Mouse (Mus musculus) cerebellum, postnatal 14 days (tissue): ENCODE data around the gene Akap2.
"Not testable (repeated sequence)": the region's sequence is repeated elsewhere in the genome, so short reads cannot be mapped to it uniquely, and the experiment has no call there.

Source experiments
- DNase-seq, 2 experiments: peaks; one replicate each; pipeline ENCODE4 v3.0.0; 2021; ENCODE audit warnings: mixed read lengths in 2 of 2

The Akap2 gene

DNA sequence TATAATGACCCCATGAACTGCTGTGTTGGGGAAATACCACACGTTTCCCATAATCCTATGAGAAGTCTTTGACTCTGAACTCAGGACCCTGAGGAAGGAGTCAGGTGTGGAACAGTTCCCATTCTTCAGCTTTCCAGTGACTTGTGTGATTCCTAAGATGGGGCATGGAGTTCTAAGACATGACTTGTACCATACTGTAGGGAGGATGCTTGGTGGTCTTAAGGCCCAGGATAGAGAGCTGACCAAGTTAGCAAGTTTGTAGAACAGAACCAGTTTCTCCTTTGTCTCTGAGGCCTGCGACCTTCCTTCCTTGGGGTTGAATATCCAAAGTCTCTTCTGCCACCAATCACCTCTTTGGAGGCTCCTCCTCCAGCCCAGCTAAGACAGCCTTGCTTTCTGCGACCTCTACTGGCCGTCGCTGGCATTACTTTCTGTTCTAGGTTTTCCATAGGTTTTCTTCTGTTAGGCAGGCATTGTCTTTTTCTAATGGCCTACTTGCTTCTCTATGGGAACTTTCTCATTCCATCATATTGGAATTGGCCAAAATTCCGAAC lies 162.4 kb downstream of the Akap2 start:
- DNase-seq = peak; percentile 88 to 93

DNA sequence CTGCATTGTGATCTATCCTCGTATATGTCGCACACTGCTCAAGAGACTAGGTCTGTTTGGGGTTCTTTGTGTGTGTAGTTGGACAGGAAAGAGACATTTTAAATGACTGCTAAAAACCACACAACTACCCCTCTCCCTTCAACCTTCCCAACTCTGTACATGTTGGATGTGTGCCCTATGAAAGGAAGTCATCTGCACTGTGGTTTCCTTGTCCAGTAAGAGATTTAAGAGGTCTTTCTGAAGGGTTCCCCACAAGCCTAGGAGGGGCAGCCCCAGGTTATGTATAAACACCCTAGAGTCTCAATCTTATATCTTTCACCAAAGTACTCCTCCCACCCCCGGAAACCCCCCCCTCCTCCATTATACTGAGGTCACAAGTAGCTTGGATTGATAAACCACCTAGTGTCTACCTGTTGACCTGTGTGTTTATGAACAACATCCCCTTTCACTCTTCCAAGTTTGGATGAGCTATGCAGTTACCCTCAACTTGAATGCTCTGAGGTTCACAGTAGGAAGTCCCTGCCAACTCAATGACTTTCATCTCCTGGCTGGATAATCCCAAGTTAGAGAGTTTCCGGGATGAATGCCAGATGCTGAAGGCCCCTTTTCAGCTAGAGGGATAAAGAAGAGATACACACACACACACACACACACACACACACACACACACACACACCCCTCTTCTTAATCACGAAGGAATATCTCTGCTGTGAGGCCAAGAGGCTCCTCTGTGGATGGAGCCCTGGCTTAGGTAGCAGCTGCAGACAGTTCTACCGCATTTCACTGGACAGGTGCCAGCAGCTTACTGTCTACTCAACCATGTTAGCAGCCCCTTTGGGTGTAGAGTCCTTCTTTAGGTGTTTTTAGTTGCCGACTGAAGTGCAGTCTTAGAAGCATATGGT lies 166.3 kb downstream of the Akap2 start:
- DNase-seq = peak in 1 of 2 experiments; percentile 29

DNA sequence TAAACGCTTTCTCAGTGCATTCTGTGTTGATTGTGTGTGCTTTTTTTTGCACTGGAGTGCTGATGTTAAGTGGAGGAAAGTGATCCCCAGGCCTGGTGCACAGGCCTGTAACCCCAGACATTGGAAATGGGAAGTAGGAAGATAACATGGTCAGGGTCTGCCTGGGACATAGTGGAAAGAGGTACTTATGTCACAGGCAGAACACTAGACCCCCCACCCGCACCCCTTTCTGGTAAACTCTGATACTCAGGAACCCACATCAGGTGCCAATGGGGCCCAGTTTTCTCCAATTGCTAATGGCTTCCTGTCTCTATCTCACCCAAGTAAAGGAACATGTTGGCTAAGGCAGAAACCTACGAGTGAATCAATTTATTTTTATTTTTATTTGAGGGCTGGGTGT lies 167.1 kb downstream of the Akap2 start:
- no peak for DNase-seq

DNA sequence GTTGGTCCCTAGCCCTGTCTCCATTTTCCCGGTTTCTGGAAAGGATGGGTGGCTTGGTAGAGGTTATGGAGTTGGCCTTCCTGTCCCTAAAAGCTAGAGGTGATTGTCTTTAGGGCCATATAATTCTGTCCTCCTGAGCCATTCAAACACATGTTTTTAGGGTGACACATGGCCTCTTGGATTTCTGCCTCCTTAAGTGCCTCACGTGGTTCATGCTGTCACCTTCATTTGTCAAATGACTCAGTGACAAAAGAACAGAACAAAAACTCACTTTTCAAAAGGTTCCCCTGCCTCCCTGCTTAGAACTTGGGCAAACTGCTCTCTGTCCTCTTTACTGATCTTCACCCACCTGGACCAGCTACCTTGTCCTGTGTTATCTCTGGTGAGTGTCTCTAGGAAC lies 167.7 kb downstream of the Akap2 start:
- DNase-seq = no peak

DNA sequence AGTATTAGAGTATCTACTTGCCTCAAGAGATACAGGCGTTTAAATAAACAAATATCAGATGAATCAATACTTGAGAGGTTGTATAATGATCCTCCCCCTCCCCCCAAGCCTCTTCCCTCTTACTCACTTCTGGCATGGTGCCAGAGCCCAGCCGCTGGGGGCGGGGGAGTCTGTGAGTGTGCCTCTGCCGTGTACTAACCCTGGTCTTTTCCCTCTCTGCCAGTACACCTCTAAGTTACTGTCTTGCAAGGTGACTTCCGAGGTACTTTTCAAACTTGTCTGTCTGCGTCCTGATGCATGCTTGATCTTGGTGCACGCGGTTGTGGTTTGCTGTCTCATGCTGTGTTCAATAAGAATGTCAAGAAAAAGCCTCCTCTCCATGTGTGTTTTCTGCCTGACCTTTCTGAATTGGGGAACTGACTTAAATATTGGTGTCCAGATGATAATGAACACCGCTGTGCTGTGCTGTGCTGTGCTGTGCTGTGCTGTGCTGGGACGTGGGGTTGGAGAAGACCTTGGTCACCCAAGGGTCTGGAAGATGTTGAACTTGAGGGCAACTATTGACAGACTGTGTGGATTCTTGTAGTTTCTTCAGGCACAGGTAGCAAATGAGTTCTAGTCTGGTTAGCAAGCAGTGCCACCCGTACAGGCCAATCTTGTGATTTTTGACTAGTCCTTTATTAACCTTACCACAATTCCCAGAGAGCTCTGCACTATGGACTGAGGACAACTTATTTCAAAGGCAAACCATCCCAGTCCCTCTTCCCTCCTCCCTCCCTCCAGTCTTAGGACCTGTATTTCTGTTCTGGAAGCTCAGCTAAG lies 168.8 kb downstream of the Akap2 start:
- peak in 1 of 2 experiments; percentile 47 for DNase-seq

DNA sequence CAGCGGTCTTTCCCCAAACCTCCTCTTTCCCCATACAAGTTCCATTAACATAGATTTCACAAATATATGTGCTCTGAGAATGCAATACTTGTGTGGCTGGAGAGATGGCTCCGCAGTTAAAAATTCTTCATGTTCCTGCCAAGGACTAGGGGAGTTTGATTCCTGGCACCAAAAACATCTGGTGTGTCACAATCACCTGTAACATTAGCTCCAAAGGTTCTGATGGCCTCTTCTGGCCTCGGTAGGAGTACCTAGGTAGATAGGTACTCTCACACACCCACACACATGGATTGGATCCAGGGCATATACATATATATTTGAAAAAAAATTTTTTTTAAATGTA lies 169.4 kb downstream of the Akap2 start:
- DNase-seq = no peak

DNA sequence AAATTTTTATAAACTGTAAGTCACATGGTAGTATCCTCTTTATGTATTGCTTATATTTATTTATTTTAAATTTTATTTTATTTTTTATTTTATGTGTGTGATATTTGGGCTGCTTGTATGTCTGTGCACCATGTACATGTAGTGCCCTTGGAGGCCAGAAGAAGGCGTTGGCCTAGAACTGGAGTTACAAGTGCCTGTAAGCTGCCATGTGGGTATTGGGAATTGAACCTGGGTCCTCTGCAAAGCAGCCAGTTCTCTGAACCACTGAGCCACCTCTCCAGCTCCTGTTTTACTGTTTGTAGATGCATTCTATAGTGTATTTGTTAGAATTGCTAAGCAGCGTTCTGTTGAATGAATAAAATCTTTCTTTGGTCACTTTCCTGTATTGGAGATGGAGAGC lies 170.8 kb downstream of the Akap2 start:
- DNase-seq = no peak

DNA sequence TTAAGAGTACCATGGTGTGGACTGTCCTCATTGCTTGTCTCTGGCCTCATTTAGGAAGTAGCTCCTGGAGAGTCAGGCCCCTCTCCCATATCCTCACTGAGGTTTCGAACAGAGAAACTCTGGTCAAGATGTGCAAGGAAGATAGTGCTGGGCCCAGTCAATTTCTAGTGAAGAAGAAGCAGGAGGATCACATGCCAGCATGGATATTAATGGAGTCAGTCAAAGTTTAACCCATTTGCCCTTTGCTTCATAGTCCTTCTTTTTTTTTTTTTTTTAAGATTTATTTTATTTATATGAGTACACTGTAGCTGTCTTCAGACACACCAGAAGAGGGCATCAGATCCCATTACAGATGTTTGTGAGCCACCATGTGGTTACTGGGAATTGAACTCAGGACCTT lies 171.5 kb downstream of the Akap2 start:
- not testable (repeated sequence) for DNase-seq

DNA sequence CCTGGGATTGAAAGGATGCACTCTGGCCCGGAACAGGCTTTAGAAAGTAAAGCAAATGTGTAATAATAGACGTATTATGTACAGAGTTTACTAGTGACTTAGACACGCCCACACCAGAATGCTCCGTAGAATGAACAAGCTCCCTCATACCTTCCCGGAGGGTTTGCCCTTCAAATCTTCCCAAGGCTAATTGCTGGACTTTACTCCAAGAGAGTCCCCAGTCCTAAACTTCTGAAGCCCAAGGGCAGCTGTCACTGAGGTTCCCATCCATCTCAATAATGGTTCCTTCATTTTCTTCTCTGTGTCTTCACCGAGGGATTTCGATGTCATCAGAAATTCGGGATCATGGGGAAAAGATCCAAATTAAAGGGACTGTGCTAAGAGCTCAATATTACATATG lies 172.3 kb downstream of the Akap2 start:
- no peak for DNase-seq

DNA sequence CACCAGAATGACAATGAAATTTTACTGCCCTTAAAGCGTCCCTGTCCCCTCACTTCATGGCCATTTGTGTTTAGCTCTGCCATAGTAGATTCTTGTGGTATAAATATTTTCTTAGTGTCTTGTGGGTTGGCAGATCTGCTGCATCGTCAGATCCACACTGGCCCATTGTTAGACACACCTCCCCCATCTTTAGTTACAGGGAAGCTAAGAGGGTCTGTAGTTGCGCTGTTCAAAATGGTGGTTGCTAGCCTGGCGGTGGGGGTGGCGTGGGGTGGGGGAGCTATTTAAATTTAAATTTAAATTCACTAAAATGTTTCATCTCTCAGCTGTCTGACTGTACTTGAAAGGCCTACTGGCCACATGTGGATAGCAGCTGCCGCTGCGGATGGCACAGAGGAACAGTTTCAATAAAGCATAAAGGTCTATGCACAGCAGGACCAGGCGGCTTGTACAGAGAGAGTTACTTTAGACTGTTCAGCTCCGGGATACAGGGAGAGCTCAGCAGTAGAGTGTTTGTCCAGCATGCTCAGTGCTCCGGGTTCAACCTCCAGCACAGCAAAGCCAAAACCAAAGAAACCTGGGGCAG lies 174.6 kb downstream of the Akap2 start:
- DNase-seq = no peak

DNA sequence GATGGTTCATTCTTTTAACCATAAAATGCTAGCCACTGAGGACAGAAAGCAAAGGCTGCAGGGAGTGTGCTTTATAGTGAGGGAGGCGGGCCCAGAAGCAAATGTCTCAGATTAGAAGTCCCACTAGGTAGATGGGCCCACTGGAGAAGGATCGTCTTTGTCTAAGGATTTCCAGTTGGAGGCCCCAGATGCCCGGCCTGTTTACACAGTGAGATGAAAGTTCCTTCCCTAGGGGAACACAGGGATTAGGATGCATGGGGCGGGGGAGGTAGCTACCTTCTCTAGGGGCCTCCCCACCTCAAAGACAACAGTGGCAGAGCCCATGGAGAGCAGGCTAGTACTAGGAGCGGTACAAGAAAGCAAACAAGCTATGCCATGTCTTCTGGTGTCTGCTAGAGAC lies 177.7 kb downstream of the Akap2 start:
- no peak for DNase-seq

DNA sequence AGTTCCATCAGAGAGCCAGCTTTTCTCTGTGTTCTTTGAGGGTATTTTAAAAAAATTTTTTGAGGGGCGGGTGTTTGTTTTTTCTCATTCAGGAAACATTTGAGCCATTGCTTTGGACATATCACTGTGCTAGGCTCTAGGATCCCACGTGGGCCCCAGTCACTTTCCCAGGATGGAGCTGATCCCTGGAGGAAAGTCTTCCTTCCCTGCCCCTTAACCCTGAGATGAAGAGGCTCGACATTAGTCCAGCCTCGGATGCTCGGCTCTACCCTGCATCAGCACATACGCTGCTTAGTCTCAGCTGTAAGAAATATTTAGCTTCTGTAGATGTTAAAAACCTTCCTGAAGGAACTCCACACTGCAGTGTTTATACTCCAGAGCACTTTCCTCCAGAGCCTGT lies 178.4 kb downstream of the Akap2 start:
- no peak for DNase-seq

DNA sequence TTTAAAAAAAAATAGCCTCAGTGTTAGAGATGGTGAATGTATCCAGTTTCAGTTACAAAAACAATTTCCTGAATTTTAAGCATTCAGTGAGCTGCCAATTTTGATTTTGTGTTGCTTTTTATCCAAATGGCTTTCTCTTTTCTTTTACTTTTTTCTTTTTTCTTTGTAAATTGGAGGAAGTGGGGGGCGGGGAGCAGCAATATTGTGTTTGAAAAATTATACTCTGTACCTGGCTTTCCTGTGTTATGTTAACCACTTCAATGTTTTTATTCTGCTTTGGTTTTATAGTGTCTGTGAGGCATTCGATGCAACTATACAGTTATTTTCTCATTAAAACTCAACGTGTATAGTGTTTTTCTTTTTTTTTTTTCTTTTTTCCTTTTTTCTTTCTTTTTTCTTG lies 179.2 kb downstream of the Akap2 start:
- no peak for DNase-seq

DNA sequence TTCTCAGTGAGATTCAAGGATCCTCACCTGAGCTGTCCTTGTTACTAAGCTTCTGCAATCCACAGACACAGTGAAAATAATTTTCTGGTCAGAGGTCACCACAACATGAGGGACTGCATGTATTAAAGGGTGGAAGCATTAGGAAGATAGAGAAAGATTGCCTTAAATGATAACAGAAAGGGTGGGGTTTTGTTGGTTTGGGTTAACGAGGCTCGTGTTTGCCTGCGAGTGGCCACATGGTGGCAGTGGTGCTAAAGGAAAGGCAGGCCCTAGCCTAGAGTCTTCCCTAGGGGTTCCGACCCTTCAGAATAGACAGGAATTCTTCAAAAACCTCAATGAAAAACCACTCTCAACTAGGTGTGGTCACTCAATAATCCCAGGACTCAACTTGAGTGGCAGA lies 183.8 kb downstream of the Akap2 start:
- DNase-seq = peak; percentile 81 to 87

DNA sequence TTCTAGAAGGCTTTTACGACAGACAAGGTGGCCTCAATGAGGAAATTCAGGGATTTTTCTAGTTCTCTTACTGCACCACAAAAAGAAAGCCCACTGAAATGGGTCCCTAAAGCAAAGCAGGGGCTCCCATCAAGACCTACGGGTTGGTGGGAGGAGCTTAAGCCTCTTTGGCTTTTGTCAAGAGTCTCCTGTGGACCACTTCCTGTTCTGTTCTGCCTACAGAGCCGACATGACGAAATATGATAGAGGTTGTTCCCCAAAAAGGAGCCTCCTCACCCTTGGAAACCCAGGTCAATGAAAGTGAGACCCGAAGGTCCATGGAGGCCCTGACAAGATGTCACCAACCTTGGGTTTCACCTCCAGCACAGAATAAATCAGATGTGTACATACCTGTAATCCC lies 185.2 kb downstream of the Akap2 start:
- no peak for DNase-seq

DNA sequence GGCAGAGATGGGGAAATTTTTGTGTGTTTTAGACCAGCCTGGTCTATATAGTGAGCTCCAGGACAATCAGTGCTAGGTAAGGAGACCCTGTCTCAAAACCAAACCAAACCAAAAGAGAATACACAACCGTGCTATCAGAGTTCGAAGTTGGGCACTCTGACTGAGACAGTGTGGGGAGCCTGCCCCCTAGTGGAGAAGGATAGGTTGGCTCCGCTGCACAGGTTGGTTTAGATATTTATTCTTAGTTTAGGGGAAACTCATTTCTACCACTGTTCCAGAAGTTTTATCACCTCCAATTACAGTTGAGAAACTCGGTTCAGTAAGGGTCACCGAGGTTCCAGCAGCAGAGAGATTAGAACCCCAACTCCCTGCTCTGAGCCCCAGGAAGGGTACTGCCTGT lies 186.8 kb downstream of the Akap2 start:
- peak; percentile 79 to 85 for DNase-seq

DNA sequence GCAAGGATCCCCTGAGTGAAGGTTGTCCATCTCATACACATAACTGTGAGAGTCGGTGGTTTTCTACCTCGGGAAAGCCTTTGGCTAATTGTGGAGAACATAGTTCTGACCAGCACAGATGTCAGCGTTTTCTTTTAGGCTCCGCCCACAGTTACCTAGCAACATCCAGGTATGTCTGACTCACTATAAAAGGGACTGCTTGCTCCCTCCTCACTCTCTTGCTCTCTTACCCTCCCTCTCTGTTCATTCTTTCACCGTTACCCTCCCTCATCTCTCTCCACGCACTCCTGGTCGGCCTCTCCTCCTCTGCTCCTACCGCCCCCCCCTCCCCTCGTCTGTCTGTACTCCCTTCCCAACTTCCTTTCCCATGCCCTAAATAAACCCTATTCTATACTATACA lies 187.2 kb downstream of the Akap2 start:
- no peak for DNase-seq

DNA sequence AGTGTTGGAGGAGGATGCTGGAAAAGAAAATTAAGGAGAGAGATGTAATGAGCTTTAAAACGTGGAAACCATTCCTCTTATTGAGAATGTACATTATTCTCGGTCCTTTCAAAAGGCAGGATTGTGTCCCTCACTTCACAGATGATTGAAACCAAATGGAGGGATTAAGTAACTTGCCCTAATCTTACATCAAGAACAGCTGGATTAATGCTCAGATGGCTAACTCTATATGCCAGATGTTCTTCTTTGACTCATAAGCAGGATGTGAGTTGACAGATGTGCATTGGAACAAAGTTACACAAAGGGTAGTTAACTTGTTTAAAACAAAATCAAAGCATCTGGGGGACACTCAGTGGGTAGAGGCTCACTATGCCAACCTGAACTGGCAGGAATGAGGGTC lies 189.3 kb downstream of the Akap2 start:
- no peak for DNase-seq

DNA sequence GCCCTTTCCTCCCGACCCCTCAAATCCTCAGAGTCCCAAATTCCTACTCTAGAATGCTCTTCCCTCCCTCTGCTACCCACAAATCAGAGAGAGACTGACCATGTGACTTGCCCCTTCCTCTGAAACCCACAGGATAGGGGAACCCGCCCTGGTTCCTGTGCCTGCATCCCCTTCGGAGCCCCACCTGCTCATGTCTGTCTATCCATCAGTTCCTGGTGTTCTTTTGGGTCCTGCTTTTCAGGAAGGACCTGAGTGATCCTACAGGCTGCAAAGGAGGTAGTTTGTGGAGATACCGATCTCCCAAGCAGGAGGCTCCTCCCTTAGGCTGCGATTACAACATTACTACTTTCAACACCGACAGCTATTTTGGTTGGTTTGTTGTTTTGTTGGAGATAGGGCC lies 191.4 kb downstream of the Akap2 start:
- no peak for DNase-seq

DNA sequence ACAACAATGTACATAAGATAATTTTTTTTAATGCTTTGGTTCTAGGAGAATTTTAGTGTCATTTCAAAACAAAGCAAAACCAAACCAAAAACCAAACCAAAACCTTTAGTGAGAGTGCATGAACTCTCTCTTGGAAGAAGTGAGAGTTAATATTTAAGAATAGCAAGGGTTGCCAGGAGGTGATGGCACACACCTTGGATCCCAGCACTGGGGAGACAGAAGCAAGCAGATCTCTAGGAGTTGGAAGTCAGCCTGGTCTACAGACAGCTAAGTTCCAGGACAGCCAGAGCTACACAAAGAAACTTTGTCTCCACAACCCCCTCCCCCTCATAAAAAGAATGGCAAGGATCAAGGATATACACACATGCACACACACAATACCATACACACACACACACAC lies 195.6 kb downstream of the Akap2 start:
- no peak for DNase-seq

DNA sequence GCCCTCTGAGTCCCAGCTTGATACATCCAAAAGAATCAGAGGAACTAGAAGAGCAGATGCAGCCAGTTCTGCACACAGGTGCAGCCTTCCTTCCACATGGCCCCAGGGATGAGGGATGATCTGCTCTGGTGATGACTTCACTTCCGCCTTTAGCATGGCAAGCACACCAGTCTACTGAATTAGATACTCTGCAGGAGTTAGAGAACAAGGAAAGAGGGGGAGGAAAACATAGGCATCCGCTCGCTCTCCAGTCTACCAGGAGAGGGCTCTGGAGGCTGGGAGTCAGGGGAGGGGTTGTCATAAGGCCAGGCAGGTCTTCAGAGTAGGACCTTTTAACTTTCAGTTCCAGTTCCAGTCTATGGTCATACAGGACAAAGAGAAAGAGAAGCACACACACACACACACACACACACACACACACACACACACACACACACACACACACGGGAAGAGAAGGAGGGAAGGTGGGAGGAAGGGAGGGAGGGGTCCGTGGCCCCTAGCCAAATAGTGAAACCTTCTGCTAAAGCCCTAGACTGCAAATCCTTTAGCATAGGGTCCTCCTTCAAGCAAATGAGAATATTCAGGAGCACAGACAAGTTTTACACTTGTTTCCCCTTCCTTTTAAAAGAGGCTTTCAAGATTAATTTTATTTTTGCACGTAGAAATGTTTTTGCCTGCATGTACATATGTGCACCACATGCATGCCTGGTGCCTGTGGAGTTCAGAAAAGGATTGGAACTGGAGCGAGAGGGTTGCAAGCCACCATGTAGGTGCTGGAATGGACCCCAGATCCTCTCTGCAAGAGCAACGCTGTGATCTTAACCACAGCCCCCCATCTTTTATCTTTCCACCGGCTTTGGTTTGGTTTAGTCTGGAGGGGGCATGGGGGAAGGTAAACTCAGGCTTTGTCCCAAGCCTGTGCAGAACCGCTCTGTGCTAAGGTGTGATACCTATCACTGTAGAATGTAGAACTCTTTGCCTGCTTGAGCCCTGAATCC lies 197.0 kb downstream of the Akap2 start:
- DNase-seq = peak; percentile 81 to 88
